Mouse (Mus musculus) heart, postnatal 0 days (tissue): ENCODE results near the gene Pld1. TPM values are rescaled to one million over a fixed set of nuclear protein-coding genes. Genes with fewer than 3 reads are reported as not detected.

Experiments
- ATAC-seq: fragments of 200-750 bp; cut with Nextera tagmentation; 2 replicates; pipeline ENCODE4 v1.8.0; 2017; ENCODE audit warnings: low read depth, moderate number of reproducible peaks, moderate library complexity; ENCODE audit not compliant: insufficient read depth
- DNase-seq: peaks from one replicate; pipeline ENCODE4 v3.0.0-alpha.2; 2016; ENCODE audit warnings: low spot score
- H3K27ac ChIP-seq: fragments of 300-500 bp; sonication (generic); 2 replicates; pipeline ENCODE4 v1.5.1; 2014; ENCODE audit warnings: low read depth, mild to moderate bottlenecking
- H3K27me3 ChIP-seq: fragments of 300-500 bp; sonication (generic); 2 replicates; pipeline ENCODE4 v1.6.1; 2014; ENCODE audit warnings: low read length, mixed read lengths; ENCODE audit not compliant: control insufficient read depth, insufficient read depth
- H3K36me3 ChIP-seq: fragments of 300-500 bp; sonication (generic); replicated peaks from 2 replicates; pipeline ENCODE4 v1.6.1; 2014; ENCODE audit warnings: low read length, mixed read lengths; ENCODE audit not compliant: control insufficient read depth, insufficient read depth
- H3K4me1 ChIP-seq: fragments of 300-500 bp; sonication (generic); 2 replicates; pipeline ENCODE4 v1.6.1; 2014; ENCODE audit warnings: antibody characterized with exemption; ENCODE audit not compliant: control insufficient read depth, insufficient read depth
- H3K4me2 ChIP-seq: fragments of 300-500 bp; sonication (generic); 2 replicates; pipeline ENCODE4 v1.6.1; 2014; ENCODE audit warnings: low read depth, mild to moderate bottlenecking, low read length, moderate library complexity
- H3K4me3 ChIP-seq: fragments of 300-500 bp; sonication (generic); 2 replicates; pipeline ENCODE4 v1.5.1; 2014; ENCODE audit warnings: low read depth, low read length
- H3K9ac ChIP-seq: fragments of 300-500 bp; sonication (generic); replicated peaks from 2 replicates; pipeline ENCODE4 v1.6.1; 2014; ENCODE audit warnings: low read depth, low read length, mixed read lengths
- H3K9me3 ChIP-seq: fragments of 300-500 bp; sonication (generic); replicated peaks from 2 replicates; pipeline ENCODE4 v1.6.1; 2016; ENCODE audit warnings: low read length; ENCODE audit not compliant: control insufficient read depth
- CTCF ChIP-seq: IDR thresholded peaks from 2 replicates; pipeline ENCODE4 v1.5.1; 2016; ENCODE audit warnings: antibody characterized with exemption, control low read depth, low read depth
- EP300 ChIP-seq: IDR thresholded peaks from 2 replicates; pipeline ENCODE4 v1.6.1; 2016; ENCODE audit warnings: antibody characterized with exemption, low read depth
- WGBS: fragments of 180-500 bp; shearing (Covaris S2); extraction: QIAGEN DNeasy Blood & Tissue Kit; methylation state at CpG from one replicate; pipeline ENCODE4 v1.1.7; 2014; 5-methylcytosine and 5-hydroxymethylcytosine counted together
- polyA plus RNA-seq: library from polyadenylated mRNA; unstranded; fragments of >200 nt; fragmentation: Nextera tagmentation; extraction: Ambion mirVana; gene quantifications from 2 replicates; pipeline ENCODE4 v1.2.1, GENCODE M21; 2015
- total RNA-seq: library from RNA; depleted of rRNA; stranded (reverse); fragments of >200 nt; gene quantifications from 2 replicates; pipeline ENCODE4 v1.2.3, GENCODE M21; 2014; ENCODE audit warnings: low replicate concordance

Pld1 gene
- total and polyA plus RNA-seq, 2 experiments from 2014 or later = 5.0 to 7.6 TPM

GRCm38 (mm10) chr3:27918656-27919436, 19.6 kb upstream of the Pld1 start:
- Histone ChIP-seq H3K4me1 (no peaks in the 10 kb centered on the region), H3K9me3 (no peaks in the 10 kb centered on the region; the same call in 1 of the 2 replicates), H3K4me3 (no peak overlapping the region), H3K4me2 (no peak overlapping the region), H3K27me3 (no peaks in the 10 kb centered on the region), H3K27ac (no peak overlapping the region), H3K36me3 (no peaks in the 10 kb centered on the region), H3K9ac (no peak overlapping the region)
- no peak for TF ChIP-seq EP300
- TF ChIP-seq CTCF = no peak
- 89% methylated on average over 14 of the region's 14 CpGs for WGBS
- ATAC-seq (no peak), DNase-seq (no peak)

DNA sequence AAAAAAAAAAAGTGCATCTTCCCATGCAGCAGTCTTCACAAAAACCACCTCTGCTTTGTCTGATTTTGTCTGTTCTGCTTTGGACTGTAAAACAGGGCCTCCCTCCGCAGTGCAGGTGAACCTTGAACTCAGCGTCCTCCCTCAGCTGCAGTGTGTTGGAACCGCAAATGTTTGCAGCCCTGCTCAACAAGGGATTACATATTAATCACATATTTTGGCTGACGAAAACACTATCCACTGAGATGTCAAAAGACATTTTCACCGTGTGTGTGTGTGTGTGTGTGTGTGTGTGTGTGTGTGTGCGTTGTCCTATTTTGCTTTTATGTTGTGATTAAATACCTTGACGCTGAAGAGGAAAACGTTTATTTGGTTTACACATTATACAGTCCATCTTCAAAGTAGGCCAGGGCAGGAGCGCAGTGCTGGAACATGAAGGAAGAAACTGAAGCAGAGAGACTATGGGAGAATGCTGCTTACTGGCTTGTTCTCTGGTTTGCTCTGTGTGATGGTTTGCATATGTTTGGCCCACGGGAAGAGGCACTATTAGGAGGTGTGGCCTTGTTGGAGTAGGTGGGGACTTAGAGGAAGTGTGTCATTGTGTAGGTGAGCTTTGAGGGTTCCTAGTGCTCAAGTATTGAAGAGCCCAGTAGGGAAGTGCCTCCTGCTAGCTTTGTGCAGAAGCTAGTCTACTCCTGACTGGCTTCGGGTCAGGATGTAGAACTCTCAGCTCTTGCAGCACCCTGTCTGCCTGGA, 17.1 kb upstream of the Pld1 start:
- H3K27ac ChIP-seq = no peak overlapping the region
- H3K4me1 ChIP-seq = no peaks in the 10 kb centered on the region
- H3K36me3 ChIP-seq = no peaks in the 10 kb centered on the region
- H3K4me2 ChIP-seq = no peak overlapping the region
- no peak for DNase-seq
- no peaks in the 10 kb centered on the region for H3K27me3 ChIP-seq
- no peak overlapping the region for H3K9ac ChIP-seq
- TF ChIP-seq EP300 = no peak
- no peak for TF ChIP-seq CTCF
- no peaks in the 10 kb centered on the region; the same call in 1 of the 2 replicates for H3K9me3 ChIP-seq
- 88% methylated on average over 11 of the region's 11 CpGs for WGBS
- no peak for ATAC-seq
- no peak overlapping the region for H3K4me3 ChIP-seq

GRCm38 (mm10) chr3:27924037-27924436, 14.5 kb upstream of the Pld1 start:
- 52% methylated on average over 3 of the region's 3 CpGs for WGBS
- DNase-seq (no peak), ATAC-seq (no peak)
- H3K9ac ChIP-seq = no peak overlapping the region
- no peak for TF ChIP-seq CTCF
- no peak for TF ChIP-seq EP300
- H3K4me2 ChIP-seq = no peak overlapping the region
- H3K27ac ChIP-seq = no peak overlapping the region
- no peak overlapping the region for H3K4me3 ChIP-seq
- no peaks in the 10 kb centered on the region for H3K4me1 ChIP-seq
- H3K9me3 ChIP-seq = no peaks in the 10 kb centered on the region; the same call in 1 of the 2 replicates
- no peaks in the 10 kb centered on the region for H3K36me3 ChIP-seq
- no peaks in the 10 kb centered on the region for H3K27me3 ChIP-seq

- Histone ChIP-seq H3K27me3 (no peaks in the 10 kb centered on the region), H3K27ac (no peak overlapping the region), H3K4me3 (no peak overlapping the region), H3K36me3 (no peaks in the 10 kb centered on the region), H3K9ac (no peak overlapping the region), H3K9me3 (no peaks in the 10 kb centered on the region), H3K4me2 (no peak overlapping the region), H3K4me1 (no peaks in the 10 kb centered on the region)
- no peak for ATAC-seq
- no peak for DNase-seq
- WGBS = 71% methylated on average over 4 of the region's 4 CpGs
- TF ChIP-seq CTCF (no peak), EP300 (no peak)
These were observed 9.3 kb upstream of the Pld1 start for GRCm38 (mm10) chr3:27929219-27929618.

GRCm38 (mm10) chr3:27932391-27932790, 6.1 kb upstream of the Pld1 start:
- Histone ChIP-seq H3K9ac (no peak overlapping the region), H3K4me2 (no peak overlapping the region), H3K36me3 (no peaks in the 10 kb centered on the region), H3K27ac (no peak overlapping the region), H3K27me3 (no peaks in the 10 kb centered on the region), H3K4me1 (no peaks in the 10 kb centered on the region), H3K4me3 (no peak overlapping the region), H3K9me3 (no peaks in the 10 kb centered on the region)
- ATAC-seq (no peak), DNase-seq (no peak)
- TF ChIP-seq CTCF = no peak
- TF ChIP-seq EP300 = no peak
- 87% methylated on average over 5 of the region's 5 CpGs for WGBS
